Mouse (Mus musculus) bone marrow macrophage, adult 2 months (primary cell): Measurements from ENCODE around the gene Il11. TPM values are rescaled to one million over a fixed set of nuclear protein-coding genes. Genes with fewer than 3 reads are reported as not detected.
A peak's percentile ranks its signal among the peaks of the same experiment; 100 is the strongest.
"Not testable (repeated sequence)": the region's sequence is repeated elsewhere in the genome, so short reads cannot be mapped to it uniquely, and the experiment has no call there.

Experiments used
- H3K27ac ChIP-seq: 2 replicates; pipeline ENCODE4 v1.5.1; 2012; ENCODE audit warnings: low read depth, low read length; ENCODE audit not compliant: insufficient read depth
- H3K4me1 ChIP-seq: 2 replicates; pipeline ENCODE4 v1.6.1; 2012; ENCODE audit warnings: low read length; ENCODE audit not compliant: control insufficient read depth, insufficient read depth
- H3K4me3 ChIP-seq: 2 replicates; pipeline ENCODE4 v1.5.1; 2012; ENCODE audit warnings: mild to moderate bottlenecking, low read length, moderate library complexity; ENCODE audit not compliant: insufficient read depth
- CTCF ChIP-seq: IDR thresholded peaks from 2 replicates; pipeline ENCODE4 v1.5.1; 2012; ENCODE audit warnings: low read depth, mild to moderate bottlenecking, low read length, moderate library complexity
- POLR2A ChIP-seq: IDR thresholded peaks from 2 replicates; pipeline ENCODE4 v1.6.1; 2012; ENCODE audit warnings: mild to moderate bottlenecking, low read depth, low read length, borderline replicate concordance
- polyA plus RNA-seq: library from polyadenylated mRNA; stranded (reverse); fragments of >200 nt; gene quantifications from 2 replicates; pipeline ENCODE4 v1.2.4, GENCODE M21; 2012; ENCODE audit not compliant: missing spikeins, insufficient read depth, insufficient read length

Il11 gene
- polyA plus RNA-seq: not detected in 2 replicates

DNA sequence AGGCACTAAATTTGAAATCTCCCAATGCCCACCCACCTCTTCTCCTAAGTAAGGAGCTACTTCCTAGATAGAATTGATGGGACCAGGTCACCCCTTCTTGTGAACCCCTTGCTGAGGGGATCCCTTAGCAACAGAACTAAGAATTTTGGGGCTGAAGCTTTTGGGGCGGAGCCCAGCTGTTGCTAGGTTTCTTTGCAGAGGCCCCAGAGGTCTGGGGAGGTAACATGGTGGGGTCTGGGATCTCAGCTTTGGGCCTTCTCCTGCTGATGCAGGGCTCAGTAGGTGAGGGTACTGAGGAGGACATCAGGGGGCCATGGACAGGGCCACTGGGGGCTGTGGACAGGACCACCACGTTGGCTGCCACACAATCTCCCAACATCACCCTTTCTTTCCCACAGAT is at the start of gene Il11, which contains the start of gene Tmem190:
Il11 (minus strand) TSS at position 101 of the 400 bp plus-strand sequence.
Tmem190 (plus strand) TSS at position 179 of the 400 bp plus-strand sequence.
- H3K27ac ChIP-seq: no peak within 1 kb of the TSS
- H3K4me1 ChIP-seq: peaks cover 7% of the 10 kb centered on the region
- TF ChIP-seq CTCF (no peak), POLR2A (no peak)
- H3K4me3 ChIP-seq: no peak within 1 kb of the TSS

DNA sequence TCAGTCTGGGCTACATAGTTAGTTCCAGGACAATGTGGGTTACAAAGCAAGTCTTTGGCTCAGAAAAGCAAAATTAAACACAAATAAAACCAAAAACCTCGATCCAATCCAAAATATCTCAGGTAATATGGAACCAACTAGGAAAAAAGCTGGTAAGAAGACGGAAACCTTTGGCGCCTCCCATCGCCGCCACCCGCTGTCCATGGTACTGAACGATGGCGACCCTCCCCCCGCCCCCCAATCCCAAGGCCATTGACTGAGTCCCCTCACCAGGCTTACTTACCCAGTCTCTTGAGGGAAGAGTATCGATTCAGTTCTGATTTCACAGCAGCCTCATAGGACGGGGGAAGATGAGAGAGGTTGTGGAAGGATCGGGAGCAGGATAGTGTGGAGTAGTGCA is 47.8 kb upstream of the Il11 start:
- Histone ChIP-seq H3K27ac (no peak overlapping the region), H3K4me1 (no peaks in the 10 kb centered on the region), H3K4me3 (no peak overlapping the region)
- TF ChIP-seq CTCF: no peak
- TF ChIP-seq POLR2A: no peak

DNA sequence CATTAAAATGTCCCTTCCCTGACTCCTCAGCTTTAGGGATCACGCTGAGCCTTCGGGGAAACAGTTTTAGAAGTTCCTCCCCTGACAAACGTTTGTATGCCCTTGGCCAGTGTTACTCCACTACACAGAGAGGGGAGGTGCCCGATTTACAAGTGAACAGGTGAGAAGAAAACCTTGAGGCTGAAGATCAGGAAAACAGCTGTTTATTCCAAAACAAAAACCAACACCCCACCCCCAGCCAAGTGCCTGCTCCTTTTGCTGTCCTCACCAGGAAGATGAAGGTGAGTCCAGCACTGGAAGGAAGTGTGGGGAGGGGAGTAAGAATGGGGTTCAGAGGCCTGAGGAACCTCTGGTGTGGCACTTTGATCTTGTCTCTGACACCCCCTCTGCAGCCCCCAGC is 42.7 kb upstream of the Il11 start:
- TF ChIP-seq POLR2A: no peak
- no peaks in the 10 kb centered on the region for H3K4me1 ChIP-seq
- no peak overlapping the region for H3K27ac ChIP-seq
- no peak overlapping the region for H3K4me3 ChIP-seq

DNA sequence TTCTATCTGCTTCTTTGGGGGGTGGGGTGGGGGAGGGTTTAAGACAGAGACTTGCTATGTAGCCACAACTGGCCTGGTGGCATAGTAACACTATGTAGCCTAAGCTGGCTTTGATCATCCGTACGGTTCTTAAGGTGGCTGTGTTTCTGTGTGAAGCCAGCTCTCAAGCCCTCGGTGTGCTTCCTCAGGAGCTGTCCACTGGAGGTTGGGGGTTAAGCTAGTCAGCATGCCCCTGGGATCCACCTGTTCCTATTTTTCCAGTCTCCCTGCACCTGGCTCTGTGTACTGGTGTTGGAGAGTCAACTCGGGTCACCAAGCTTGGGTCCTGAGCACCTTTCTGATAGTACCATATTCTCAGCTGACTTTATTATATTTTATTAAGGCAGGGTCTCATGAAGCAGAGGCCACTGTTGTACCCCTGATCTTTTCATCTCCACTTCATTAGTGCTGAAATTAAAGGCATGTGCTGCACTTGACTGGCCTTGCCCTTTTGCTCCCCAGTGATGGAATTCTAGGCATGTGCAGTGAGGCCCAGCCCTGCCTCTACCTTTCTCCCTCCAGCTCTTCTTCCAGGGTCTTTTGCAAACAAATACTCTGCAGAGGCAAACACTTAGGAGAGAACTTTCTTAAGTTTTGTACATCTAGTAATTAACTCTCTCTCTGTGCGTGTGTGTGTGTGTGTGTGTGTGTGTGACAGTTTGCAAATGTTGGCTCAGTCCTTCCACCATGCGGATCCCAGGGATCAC is 39.7 kb upstream of the Il11 start:
- TF ChIP-seq CTCF (no peak), POLR2A (no peak)
- Histone ChIP-seq H3K4me3 (no peak overlapping the region), H3K27ac (no peak overlapping the region), H3K4me1 (no peaks in the 10 kb centered on the region)

DNA sequence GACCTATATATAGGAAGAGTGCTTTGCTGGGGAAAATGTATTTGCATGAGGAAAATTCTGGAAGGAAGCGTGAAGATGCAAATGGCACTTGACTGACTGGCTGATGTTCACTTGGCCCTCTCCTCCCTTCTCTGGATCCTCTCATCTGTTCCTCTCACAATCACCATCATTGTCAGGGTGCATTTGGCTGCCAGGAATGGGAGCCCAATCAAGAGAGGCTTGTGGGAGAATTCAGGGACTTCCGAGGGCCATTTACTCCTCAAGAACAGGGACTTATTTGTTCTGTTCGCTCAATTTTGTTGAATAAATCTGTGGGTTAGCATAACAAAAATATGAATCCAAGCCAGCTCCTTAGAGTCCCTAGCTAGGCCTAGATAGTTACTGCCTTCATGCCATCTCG is 39.0 kb upstream of the Il11 start:
- no peak overlapping the region for H3K4me3 ChIP-seq
- TF ChIP-seq POLR2A: no peak
- no peak for TF ChIP-seq CTCF
- peaks cover 2% of the 10 kb centered on the region for H3K4me1 ChIP-seq
- no peak overlapping the region for H3K27ac ChIP-seq

DNA sequence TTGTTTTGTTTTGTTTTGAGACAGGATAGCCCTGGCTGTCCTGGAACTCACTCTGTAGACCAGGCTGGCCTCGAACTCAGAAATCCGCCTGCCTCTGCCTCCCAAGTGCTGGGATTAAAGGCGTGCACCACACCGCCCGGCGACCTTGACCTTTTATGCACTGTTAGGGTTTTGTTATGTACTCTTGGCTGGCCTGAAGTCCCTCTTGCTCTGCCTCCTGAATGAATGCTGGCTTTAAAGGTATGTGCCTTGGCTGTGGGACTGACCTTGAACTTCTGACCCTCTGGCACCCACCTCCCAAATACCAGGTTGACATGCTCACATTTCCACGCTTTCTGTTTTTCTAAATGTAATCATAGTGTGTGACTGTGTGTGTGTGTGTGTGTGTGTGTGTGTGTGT is 38.3 kb upstream of the Il11 start:
- H3K4me1 ChIP-seq, H3K4me3 ChIP-seq, H3K27ac ChIP-seq: not testable (repeated sequence)

DNA sequence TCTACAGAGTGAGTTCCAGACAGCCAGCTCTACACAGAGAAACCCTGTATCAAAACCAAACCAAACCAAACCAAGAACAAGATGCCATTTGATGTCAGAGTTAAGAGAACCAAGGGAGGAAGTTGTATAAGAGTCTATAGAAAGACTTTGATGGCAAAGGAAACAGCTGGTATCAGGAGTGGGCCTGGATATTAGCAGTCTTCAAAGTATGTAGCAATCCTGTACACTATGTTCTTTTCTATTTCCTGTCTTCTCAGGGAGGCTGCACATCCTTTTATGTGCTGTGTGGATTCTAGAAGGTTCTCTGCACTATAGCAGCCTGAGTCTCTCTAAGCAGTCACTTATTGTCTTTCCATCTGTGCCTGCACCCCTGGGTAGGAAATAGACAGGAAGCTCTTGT is 33.9 kb upstream of the Il11 start:
- H3K4me3 ChIP-seq: no peak overlapping the region
- H3K4me1 ChIP-seq: peaks cover 2% of the 10 kb centered on the region
- H3K27ac ChIP-seq: no peak overlapping the region
- no peak for TF ChIP-seq CTCF
- TF ChIP-seq POLR2A: no peak

DNA sequence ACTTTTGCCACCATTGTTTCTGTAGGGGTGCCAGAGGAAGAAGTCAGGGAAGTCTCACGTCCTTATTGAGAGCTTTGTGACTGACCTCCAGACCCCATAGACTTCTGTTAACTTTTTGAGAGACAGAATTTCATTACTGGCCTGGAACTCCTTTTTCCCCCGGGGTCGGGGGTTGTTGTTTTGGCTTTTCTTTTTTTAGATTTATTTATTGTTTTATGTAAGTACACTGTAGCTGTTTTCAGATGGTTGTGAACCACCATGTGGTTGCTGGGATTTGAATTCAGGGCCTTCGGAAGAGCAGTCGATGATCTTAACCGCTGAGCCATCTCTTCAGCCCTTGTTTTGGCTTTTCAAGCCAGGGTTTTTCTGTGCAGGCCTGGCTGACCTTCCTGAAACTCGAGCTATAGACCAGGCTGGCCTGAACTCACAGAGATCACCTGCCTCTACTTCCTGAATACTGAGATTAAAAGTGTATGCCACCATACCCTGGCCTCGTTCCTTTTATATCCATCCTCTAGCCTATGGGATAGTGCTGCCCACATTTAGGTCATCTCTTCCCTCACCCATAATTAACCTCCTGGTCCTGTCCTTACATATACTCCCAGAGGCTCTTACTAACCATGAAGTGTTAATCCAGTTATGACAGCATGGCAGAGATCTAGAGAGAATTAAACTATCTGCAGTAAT is 30.6 kb upstream of the Il11 start:
- Histone ChIP-seq H3K27ac (peak overlapping the region; percentile 81), H3K4me1 (peaks cover 11% of the 10 kb centered on the region), H3K4me3 (peak overlapping the region; percentile 78)
- TF ChIP-seq CTCF (no peak), POLR2A (no peak)

DNA sequence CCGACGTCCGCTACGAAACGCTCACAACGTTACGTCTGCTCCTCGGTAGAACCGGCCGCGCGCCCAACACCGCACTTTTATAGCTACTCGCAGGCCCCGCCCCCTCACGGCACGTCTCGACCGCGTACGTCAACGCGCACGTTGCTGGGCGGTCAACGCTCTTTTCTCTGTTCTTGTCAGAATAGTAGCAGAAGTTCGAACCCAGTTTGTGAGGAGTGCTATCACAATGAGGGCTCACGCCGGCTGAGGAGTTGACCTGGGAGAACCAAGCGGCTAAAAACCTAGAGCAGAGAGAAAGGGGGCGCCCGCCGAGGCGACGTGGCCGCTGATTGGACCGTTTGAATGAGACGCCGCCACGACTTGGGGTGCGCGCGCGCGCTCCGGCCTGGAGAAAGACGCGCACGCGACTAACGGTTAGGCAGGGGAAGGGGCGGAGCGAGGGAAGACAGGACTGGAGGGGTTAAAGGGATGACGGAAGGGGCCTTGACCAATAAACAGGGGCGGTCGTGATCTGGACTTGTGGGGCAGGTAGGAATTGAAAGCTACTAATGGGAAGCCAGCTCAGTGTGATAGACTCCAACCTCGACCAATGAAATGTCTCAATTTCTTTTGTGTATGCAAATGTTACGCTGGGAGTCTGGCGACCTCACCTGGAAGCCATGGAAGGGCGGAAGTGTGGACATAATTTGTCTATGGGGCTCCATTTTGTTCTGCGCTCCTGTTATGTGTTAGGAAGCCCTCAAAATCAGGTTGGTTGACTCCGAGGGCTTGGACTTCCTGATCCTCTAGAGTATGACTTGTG is 29.8 kb upstream of the Il11 start, which contains the start of gene Ube2s:
Ube2s (minus strand) TSS at position 288 of the 802 bp plus-strand sequence.
- peak within 1 kb of the TSS; percentile 88 for H3K4me3 ChIP-seq
- peaks cover 11% of the 10 kb centered on the region for H3K4me1 ChIP-seq
- TF ChIP-seq POLR2A (no peak), CTCF (no peak)
- peak within 1 kb of the TSS; percentile 94 for H3K27ac ChIP-seq
